Mouse (Mus musculus) gastrocnemius, postnatal 14 days (tissue): ENCODE data around the gene Pofut2. TPM values are rescaled to one million over a fixed set of nuclear protein-coding genes. Genes with fewer than 3 reads are reported as not detected.

Experiments
- DNase-seq: peaks from one replicate; pipeline ENCODE4 v3.0.0; 2021; ENCODE audit warnings: mixed read lengths
- intact Hi-C: fragments of 180-260 bp; cut with DNase I; formaldehyde crosslinking; loops from one replicate; pipeline ENCODE4 v1.15.1; 2025; ENCODE audit warnings: low total_unique reads
- total RNA-seq, 2 experiments: library from RNA; stranded (reverse); gene quantifications; 2 replicates each; pipeline ENCODE4 v1.2.3; 2021

Gene Pofut2
- total RNA-seq, 2 experiments from 2014 or later, result 26.8 to 31.7 TPM

GRCm38 (mm10) chr10:77300237-77300933, 41.4 kb downstream of the Pofut2 start:
- no peak for DNase-seq
- intact Hi-C loops, result no loop called here

GRCm38 (mm10) chr10:77300934-77301297, 41.9 kb downstream of the Pofut2 start:
- intact Hi-C loops, result no loop called here
- no peak for DNase-seq

- intact Hi-C loops, result no loop called here
- no peak for DNase-seq
Observed at GRCm38 (mm10) chr10:77304362-77304761, 45.3 kb downstream of the Pofut2 start.

- DNase-seq, result no peak
- intact Hi-C loops, result no loop called here
Observed at GRCm38 (mm10) chr10:77304840-77305533, 46.0 kb downstream of the Pofut2 start.

- intact Hi-C loops, result no loop called here
- no peak for DNase-seq
Observed at GRCm38 (mm10) chr10:77305766-77306165, 46.7 kb downstream of the Pofut2 start.

GRCm38 (mm10) chr10:77308978-77309377, 50.0 kb downstream of the Pofut2 start:
- intact Hi-C loops, result no loop called here
- no peak for DNase-seq

GRCm38 (mm10) chr10:77314711-77315266, 55.8 kb downstream of the Pofut2 start:
- DNase-seq, result no peak
- intact Hi-C loops, result no loop called here

- intact Hi-C loops, result no loop called here
- DNase-seq, result no peak
Observed at GRCm38 (mm10) chr10:77315682-77316081, 56.7 kb downstream of the Pofut2 start.

Other genes starting within 250 kb of the Pofut2 start
- 1 to 10 TPM; 4.8 to 5.4 TPM for gene Slc19a1, start 227.0 kb upstream of the Pofut2 start, total RNA-seq
- 10 to 100 TPM; 20.2 to 24.5 TPM for gene Col18a1, start 92.7 kb upstream of the Pofut2 start, total RNA-seq
- gene Adarb1, start 159.1 kb downstream of the Pofut2 start, total RNA-seq, result 10 to 100 TPM in 1 of 2 experiments, 1 to 10 TPM in 1; 6.3 to 12.5 TPM